Mouse (Mus musculus): ENCODE measurements around the gene Mpig6b. TPM values are rescaled to one million over a fixed set of nuclear protein-coding genes. Genes with fewer than 3 reads are reported as not detected.
"Not testable (repeated sequence)": the region's sequence is repeated elsewhere in the genome, so short reads cannot be mapped to it uniquely, and the experiment has no call there.

Mpig6b gene
- total RNA-seq, 2 experiments from 2014 or later, result not detected

DNA sequence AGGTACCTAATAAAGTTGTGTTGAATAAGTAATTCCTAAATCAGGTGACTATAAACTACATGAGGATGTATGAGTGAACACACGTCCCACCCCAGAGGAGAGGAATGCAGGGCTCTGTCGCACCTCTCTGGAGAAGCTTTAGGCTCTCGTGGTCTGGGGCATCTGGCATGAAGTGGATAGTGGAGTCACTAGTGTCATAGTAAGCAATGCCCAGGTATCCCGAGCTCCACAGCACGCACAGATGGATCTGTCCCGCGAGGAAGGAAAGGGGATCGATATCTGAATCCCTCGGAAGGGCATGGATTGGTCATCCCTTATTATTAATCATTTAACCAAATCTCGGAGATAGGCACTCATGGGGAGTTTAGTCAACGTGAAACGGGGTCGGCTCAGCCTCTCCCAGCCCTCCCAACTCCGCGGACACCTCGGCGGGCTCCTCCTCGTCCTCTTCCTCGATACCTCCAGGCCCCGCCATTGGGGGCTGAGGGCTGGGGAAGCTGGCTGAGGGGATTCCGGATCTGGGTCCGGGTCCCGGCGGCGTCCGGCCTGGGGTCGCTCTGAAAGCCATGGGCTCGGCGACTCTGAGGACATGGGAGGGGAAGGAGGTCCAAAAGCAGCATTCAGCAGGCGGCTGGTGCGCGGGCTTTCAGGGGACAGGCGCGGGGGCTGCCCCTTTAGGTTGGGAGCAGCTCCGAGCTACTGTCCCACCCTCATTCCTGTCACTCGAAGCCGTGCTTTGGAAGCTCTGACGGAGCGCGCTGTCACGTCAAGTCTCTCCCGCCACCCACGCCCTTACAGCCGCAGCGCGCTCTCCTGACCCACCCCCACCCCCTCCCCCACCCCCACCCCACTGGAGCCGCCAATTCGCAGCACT is 19.9 kb downstream of the Mpig6b start:
- no peak for DNase-seq (ENCODE audit: low spot score in 2 of 2)
- intact Hi-C loops (cut with DNase I), result no loop called here

DNA sequence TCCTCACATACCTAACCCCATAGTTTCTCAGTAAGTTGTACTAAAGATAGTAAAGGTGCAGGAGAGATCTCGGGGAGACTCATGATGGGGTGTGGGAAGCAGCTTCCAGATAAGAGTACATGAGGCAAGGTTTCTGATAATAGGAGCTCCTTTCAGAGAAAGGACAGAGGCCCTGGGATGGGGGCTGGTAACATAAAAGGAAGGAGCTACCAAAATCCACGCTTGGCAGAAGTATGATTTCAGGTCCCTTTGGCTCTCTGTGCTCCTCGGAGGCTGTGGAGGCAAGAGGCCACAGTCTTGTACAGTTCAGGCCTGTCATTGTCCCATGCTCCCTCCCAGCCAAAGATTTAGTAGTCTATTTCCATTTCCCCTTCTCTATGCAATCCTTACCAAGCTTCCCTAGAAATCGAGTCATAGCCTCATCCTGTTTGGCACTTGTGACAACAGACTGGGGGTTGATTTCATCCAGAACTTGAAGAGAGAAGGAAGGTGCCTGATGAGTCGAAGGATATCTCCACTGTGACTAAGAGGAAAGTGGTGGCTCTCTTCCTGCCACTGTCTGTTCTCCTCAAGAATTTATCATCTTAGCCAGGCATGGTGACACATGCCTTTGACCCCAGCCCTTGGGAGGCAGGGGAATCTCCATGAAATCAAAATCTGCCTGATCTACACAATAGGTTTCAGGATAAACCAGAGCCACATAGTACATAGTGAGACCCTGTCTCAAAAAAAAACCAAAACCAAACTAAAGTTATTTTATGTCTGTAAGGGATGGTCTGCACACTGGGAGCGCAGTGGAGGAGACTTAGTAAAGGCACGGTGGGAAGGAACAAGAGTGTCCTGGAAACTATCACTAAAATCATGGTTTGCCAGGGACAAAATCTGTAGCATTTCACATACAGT is 20.8 kb downstream of the Mpig6b start:
- intact Hi-C loops (cut with DNase I), result no loop called here
- DNase-seq (ENCODE audit: low spot score in 2 of 2), result no peak

DNA sequence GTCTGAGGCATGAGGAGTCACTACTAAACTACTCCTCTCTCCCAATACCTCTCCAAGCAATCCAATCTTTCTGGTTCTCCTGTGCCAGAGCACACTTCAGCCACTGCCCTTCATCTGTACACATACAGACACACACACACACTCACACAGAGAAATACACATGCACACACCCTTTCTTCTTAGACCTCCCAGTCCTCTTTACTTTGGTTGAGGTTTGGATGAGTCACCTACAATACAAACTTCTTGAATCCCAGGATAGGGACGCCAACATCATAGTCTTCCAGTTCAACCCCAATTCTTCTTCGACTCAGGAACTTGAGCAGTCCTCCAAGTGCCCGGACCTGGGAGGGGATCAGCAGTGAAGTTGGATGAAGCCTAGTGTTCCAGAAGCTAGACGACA is 22.2 kb downstream of the Mpig6b start:
- no peak for DNase-seq (ENCODE audit: low spot score in 2 of 2)
- intact Hi-C loops (cut with DNase I), result no loop called here

DNA sequence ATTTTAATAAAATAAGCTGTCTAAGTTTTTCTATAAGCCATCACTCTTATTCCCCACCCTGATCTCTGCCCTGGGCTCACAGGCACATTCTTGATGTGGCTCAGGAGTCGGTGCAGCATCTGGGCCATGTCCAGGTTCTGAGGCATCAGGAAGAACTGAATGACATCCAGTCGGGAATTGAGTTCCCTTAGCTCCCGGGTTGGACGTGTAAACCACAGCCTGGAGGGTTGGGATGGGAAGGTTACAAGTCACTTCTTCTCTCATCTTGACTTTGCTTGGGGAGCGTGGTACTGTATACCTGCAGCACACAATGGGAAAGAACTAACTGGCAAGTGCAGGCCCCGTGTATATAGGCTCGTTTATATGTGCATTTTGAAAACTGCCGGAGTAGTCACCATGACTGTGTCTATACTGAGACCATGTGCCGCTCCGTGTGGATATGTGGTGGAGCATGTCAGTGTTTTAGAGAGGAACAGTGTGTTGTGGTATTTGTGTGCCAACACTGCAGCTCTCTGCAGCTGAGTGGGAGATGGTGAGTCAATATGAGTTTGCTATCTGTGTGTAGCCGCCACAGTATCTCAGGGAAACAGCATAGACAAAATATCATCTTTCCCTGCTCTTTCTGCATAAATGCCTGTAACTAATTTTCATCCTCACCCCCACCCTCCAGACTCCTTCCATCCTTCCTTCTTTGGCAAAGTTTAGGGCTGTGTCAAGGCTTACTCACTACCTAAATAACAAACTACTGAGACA is 26.7 kb downstream of the Mpig6b start:
- peak in 1 of 2 experiments; percentile 60 for DNase-seq (ENCODE audit: low spot score in 2 of 2)
- intact Hi-C loops (cut with DNase I), result no loop called here

DNA sequence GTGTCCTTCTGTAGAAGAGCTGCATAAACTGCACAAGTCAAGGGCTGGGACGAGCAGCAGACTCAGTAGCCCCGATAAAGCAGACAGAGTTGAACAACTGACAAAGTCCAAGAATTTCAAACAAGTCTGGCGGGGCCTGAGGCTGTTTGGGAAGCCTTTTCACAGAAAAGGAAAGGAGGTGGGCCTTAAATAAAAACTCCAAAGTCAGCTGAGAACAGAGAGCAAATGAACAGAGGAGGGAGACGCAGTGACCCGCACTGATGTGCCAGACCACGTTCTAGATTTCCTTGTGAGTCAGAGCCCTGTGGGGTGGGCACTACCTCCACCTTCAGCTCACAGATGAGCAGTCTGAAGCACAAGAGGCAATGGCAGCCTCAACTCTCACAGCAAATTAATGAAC is 31.1 kb downstream of the Mpig6b start:
- intact Hi-C loops (cut with DNase I), result no loop called here

DNA sequence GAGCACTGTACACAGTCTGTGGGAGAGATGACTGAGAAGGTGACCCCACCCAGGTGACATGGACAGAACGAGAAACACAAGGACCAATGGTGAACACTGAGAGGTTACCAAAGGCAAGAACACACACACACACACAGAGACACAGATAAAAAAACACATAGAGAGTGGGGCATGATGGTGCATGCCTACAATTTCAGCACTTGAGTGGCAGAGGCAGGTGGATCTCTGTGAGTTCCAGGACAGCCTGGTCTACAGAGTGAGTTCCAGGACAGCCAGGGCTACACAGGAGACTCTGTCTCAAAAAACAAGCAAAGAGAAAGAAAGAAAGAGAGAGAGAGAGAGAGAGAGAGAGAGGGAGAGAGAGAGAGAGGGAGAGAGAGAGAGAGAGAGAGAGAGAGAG is 32.3 kb downstream of the Mpig6b start:
- DNase-seq (ENCODE audit: low spot score in 2 of 2); intact Hi-C loops (cut with DNase I): not testable (repeated sequence)

More for the DNA sequence above, 31.1 kb downstream of the Mpig6b start:
- DNase-seq (ENCODE audit: low spot score in 2 of 2), result no peak

DNA sequence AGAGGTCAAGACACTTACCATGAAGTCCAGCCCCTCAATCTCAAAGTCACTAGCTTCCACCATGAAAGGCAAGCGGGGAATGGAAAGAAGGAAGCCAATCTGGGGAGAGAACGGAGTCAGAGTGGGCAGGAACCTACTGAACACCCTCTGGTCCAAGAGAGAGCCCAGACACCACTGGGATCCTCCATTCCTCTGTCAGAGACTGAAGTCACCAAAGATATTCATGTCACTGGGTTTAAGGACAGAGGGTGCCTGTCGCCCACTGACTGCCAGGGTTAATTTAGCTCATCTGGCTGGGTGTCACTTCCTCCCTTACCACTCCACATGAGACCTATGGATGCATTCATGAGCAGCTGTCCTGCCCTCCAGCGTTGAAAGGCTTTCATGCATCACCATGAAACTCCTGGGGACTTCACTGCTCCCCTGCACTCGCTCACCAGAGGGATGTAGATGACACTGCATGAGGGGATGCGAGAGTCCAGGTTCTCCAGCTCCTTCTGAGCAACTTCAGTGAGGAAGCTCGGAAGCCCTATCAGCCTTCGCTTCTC is 33.6 kb downstream of the Mpig6b start:
- DNase-seq (ENCODE audit: low spot score in 2 of 2), result no peak
- intact Hi-C loops (cut with DNase I), result no loop called here

DNA sequence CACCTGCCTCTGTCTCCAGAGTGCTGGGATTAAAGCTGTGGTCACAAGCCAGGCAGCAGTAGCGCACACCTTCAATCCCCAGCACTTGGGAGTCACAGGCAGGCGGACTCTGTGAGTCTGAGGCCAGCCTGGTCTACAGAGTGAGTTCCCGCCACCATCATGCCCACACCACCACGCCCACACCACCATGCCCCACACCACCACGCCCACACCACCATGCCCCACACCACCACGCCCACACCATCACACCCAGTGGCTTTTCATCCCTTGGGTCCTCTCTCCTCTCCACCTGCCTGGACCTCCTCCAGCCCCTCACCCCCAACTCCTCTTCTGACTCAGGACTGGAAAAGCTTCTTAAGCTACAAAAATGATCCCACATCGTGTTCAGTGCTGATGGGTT is 34.1 kb downstream of the Mpig6b start:
- no peak for DNase-seq (ENCODE audit: low spot score in 2 of 2)
- intact Hi-C loops (cut with DNase I), result no loop called here

DNA sequence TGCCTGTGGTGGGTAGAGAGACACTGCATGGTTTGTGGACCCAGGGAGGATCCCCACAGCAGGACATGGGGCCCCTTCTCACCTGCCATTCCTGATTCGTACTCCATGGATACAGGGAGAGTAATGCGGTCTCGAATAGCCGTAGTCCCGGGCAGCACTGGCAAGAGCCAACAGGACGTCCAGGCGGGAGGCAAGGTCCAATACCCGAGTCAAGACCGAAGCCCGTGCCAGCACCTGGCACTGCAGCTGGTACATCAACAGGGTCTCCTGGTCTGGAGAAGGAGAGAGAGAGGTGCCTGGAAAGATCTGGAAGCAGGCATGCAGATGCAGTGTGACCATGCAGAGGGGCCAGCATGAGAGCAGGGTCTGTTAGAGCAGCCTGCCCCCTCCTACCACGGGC is 34.7 kb downstream of the Mpig6b start:
- intact Hi-C loops (cut with DNase I), result no loop called here
- no peak for DNase-seq (ENCODE audit: low spot score in 2 of 2)

DNA sequence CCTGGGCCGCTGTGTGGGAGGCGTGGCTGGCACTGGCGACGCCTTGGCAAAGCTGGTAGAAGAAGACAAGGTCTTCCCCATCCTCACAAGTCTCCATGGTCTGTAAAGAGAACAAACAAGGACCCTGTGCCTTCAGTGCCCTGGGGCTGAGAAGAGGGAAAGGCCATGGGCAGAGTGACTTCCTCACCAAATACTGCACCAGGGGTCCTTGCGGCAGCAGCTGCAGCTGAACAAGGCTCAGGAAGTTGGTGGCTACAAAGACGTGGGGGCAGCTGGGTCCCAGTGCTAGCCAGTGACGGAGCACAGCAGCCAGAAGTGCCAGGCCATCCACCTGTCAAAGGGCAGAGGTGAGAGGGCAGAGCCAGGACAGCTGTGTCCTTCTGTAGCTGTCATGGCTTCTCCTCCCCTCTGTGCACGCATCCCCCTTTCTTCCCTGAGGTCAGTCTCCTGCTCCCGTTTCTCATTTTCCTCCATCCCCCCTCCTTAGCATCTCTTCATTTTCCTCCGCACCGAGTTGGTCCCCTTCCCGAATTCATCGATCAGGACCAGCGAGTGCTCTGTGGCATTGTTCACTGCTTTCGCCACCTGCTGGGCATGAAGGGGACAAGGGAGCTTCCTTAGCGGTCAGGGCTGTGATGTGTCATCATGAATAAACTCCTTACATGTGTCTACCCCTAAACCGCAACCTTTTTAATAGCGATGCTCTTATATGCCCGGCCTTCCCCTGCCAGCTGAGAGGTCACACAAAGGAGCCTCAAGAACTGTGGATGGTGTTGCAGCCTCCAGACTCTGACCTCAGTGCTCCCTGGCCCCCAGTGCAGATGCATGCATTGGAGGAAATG is 36.1 kb downstream of the Mpig6b start:
- no peak for DNase-seq (ENCODE audit: low spot score in 2 of 2)
- intact Hi-C loops (cut with DNase I), result no loop called here

DNA sequence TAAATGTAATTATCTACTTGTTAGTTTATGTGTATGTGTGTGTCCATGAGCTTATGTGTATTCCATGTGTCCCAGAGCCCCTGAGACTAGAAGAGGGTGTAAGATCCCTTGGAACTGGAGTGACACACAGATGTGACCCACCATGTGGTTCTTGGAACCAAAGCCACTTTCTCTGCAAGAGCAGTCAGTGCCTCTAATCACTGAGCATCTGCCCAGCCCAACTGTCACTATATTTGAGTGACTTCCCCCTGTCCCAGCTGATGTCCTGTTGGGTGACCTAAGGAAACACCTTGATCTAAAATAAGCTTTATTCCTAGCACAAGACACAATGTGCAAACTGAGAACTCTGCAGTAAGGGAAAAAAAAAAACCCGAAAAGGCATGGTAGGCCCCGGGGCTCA is 37.7 kb downstream of the Mpig6b start:
- no peak for DNase-seq (ENCODE audit: low spot score in 2 of 2)
- intact Hi-C loops (cut with DNase I), result no loop called here

DNA sequence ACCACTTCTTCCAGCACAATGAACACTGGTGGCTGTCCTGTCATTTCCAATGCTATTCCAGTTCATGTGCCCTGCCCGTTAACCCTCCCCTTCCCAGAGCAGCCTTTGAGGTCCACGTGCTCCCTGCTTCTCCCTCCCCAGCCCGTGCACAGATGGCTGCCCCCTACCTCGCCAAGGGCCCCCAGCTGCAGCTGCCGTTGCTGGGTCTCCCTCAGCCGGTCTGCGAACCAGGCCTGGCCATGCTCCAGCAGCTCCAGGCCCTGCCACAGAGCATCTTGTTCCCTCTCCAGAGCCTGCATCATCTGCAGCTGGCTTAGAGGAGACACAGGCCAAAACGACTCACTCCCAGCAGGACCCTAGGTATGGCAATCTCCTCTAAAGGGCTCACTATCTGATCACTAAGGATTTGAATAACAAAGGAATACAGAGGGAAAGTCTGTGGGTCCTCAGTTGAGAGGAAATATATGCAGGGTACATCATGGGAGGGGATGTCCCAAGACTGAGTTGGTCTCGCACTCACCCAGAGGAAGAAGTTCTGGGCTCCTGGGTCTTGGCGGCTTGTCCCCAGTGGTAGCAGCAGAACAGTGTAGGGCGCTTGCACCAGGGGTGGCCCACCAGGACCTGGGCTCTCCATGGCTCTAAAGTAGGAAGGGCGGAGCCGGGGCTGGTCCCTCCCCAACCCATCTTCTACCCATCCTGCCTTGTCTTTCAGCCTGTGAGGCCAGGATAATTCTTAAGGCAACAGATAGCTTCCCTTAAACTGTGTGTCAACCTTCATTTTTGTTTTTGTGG is 38.5 kb downstream of the Mpig6b start, which contains the start of gene Sapcd1:
Gene Sapcd1, minus strand, starts transcription at position 740 of the 792 bp plus-strand sequence.
- intact Hi-C loops (cut with DNase I), result no loop called here
- DNase-seq (ENCODE audit: low spot score in 2 of 2), result peak; percentile 41 to 60

DNA sequence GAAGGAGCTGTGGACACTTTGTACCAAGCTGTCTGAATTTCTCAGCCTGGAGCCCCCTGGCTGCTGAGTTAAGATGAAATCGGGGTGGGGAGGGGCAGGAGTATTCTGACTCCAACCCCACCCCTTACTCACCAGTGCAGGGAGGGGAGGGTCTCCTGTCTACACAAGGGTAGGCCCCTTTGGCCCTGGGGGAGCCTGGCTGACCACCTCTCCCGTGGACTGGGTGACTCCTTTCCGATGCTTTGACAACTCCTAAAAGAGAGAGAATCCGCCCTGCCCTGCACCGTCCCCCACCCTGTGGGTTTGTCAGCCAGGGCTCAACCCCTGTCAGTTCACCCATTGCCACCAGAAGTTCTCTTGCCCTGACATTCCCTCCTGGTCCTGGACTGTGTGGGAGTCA is 39.8 kb downstream of the Mpig6b start:
- intact Hi-C loops (cut with DNase I), result no loop called here
- no peak for DNase-seq (ENCODE audit: low spot score in 2 of 2)

DNA sequence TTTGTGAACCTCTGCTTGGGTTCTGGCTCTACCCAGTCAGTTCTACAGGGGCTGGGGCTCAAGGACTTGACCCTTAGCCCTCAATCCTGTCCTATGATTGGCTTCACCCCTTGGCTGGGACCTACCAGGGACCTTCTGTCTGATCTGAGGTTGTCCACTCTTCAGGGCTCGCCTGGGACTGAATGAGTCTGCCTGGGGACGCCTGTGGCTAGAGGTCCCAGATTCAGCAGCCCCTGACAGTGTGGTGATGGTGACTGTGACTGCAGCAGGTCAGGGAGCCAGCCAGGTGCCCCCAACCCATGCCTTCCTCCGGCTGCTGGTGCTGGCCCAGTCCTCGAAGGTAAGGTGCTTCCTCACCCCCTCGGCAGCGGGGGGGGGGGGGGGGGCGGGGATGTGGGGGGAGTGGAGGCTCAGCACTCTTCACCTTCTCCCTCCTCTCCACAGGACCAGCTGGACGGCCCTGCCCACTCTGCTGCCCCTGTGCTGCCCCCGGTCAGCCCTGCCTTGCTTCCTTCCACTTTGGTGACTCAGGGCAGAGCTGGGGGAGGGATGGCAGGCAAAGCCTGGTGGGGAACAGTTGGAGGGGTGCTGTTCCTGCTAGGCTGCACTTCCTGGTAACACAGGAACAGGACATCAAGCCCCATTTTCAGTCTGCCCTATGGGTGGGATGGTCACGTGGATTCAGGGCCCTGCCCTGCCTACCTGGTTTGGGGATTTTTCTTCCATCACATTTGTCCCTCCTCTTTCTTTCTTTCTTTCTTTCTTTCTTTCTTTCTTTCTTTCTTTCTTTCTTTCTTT is 41.1 kb downstream of the Mpig6b start:
- no peak for DNase-seq (ENCODE audit: low spot score in 2 of 2)
- intact Hi-C loops (cut with DNase I), result no loop called here

DNA sequence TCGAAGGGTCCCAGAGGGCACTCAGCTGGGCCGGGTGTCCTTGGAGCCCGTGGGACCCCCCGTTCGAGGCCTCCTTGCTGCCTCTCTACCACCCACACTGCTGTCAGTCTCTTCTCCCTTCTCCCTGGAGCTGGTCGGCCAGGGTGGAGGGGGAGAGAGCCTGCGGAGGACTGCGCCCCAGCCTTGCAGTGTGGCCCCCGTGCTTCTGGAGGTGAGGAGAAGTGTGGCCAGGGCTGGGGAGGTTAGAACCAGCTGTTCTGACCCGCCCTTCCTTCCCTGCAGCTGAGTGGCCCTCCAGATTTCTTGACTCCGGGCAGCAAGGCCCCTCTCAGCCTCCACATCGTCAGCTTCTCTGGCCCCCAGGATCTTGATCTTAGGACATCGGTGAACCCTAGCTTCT is 41.7 kb downstream of the Mpig6b start:
- intact Hi-C loops (cut with DNase I), result no loop called here

DNA sequence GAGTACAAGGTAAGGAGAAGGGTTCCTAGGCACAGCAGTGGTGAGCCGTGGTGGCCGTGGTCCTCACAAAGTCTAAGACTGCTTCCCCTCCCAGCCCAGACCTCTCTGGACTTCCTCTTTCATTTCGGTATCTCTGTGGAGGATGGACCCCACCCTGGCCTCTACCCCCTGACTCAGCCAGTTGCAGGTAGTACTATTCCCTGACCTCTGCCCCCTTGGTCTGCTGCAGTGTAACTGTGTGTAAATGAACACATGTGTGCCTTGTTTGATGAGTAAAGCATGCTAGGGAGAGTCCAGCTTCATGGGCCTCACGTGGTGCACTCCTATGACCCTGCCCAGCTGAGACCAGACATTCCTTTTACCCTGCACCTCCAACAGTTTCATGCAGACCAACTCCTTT is 42.2 kb downstream of the Mpig6b start:
- intact Hi-C loops (cut with DNase I), result no loop called here
- DNase-seq (ENCODE audit: low spot score in 2 of 2), result no peak

More for the DNA sequence above, 41.7 kb downstream of the Mpig6b start:
- no peak for DNase-seq (ENCODE audit: low spot score in 2 of 2)

DNA sequence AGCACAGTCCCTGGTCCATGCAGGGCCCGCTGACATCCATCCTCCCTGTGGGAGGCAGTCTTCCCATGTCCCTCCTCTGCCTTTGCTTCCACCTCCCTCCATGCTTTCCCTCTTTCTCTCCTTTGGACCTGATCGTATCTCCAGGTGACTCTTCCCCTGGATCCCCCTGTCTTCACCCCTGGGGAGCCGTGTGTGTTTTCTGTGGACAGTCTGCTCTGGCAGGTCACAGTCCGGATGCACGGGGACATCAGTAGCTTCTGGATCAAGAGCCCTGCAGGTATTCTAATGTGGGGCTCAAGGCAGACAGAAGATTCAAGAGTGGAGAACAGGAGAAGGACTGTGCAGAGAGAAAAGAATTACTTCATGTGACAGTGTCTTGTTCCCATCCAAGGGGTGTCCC is 42.8 kb downstream of the Mpig6b start:
- intact Hi-C loops (cut with DNase I), result no loop called here
- DNase-seq (ENCODE audit: low spot score in 2 of 2), result no peak

All from left cerebral cortex, postnatal 14 days (tissue).